Mouse (Mus musculus): ENCODE measurements around the gene Gpa33. TPM values are rescaled to one million over a fixed set of nuclear protein-coding genes. Genes with fewer than 3 reads are reported as not detected.
A peak's percentile ranks its signal among the peaks of the same experiment; 100 is the strongest.

Gene Gpa33
- total RNA-seq, 2 experiments from 2014 or later = not detected

- intact Hi-C loops (cut with DNase I) = loop anchor here (10.0 kb wide), 1 partner anchor 493 kb away; no protein-coding TSS in a partner anchor
- DNase-seq (ENCODE audit: low spot score in 2 of 2) = no peak
Measured at GRCm38 (mm10) chr1:166157712-166158111, 27.7 kb downstream of the Gpa33 start.

DNA sequence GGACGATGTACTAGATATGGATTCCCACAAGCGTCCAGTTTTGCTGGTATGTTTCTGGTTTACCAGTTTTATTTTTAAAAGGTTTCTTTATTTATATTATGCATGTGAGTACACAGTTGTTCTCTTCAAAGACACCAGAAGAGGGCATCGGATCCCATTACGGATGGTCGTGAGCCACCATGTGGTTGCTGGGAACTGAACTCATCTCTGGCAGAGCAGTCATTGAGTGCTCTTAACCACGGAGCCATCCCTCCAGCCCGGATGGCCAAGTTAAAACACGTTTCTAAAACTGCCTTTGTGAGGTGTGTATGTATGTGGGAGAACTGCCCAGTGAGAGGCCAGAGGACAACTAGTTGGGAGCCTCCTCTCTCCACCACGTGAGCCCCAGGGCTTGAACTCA, 28.6 kb downstream of the Gpa33 start:
- no peak for DNase-seq (ENCODE audit: low spot score in 2 of 2)
- intact Hi-C loops (cut with DNase I) = loop anchor here (10.0 kb wide), 1 partner anchor 494 kb away; no protein-coding TSS in a partner anchor

DNA sequence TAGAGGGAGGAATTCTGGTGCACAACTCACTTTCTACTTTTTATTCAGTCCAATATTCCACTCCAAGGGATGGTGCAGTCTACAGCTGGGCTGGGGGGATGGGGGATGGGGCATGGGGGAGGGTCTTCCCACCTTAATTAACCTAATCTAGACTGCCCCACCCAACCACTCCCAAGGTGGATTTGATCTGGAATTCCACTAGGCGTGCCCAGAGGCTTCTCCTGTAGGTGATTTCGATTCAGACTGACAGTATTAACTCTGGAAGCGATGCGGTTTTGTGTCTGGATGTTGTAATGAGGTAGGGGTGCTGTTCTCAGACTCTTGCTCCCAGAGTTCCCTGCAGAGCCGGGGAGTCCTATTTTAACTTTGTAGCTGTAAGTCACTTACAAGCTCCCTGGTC, 30.1 kb downstream of the Gpa33 start:
- DNase-seq (ENCODE audit: low spot score in 2 of 2) = no peak
- intact Hi-C loops (cut with DNase I) = loop anchor here (1.0 to 5.0 kb wide), 3 partner anchors 92 to 202 kb away; partner anchors contain the start of gene Ildr2

GRCm38 (mm10) chr1:166160569-166161445, 30.8 kb downstream of the Gpa33 start:
- intact Hi-C loops (cut with DNase I) = loop anchor here (1.0 to 5.0 kb wide), 3 partner anchors 91 to 201 kb away; partner anchors contain the start of gene Ildr2
- DNase-seq (ENCODE audit: low spot score in 2 of 2) = peak; percentile 71 to 76

DNA sequence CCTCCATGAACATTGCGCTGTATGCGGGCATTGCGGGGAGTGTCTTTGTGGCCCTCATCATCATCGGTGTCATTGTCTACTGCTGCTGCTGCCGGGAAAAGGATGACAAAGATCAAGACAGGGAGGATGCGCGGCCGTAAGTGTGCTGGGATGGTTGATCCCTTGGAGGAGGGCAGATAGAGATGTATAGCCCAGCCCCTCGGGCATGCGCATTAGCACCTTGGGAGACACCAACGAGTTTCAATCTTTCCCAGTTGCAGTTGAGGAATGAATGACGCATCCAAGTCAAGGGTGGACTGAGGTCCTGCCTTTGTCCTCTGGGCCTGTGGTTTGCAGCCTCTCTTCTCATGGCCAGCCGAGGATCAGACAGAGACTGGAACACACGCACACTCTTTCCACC, 34.5 kb downstream of the Gpa33 start:
- intact Hi-C loops (cut with DNase I) = loop anchor here (5.0 kb wide), 2 partner anchors 88 to 198 kb away; partner anchors contain the start of gene Ildr2
- DNase-seq (ENCODE audit: low spot score in 2 of 2) = no peak

- intact Hi-C loops (cut with DNase I) = no loop called here
- no peak for DNase-seq (ENCODE audit: low spot score in 2 of 2)
Measured at GRCm38 (mm10) chr1:166165159-166165558, 35.1 kb downstream of the Gpa33 start.

- no peak for DNase-seq (ENCODE audit: low spot score in 2 of 2)
- intact Hi-C loops (cut with DNase I) = no loop called here
Measured at GRCm38 (mm10) chr1:166167405-166167804, 37.4 kb downstream of the Gpa33 start.

GRCm38 (mm10) chr1:166168017-166168416, 38.0 kb downstream of the Gpa33 start:
- intact Hi-C loops (cut with DNase I) = no loop called here
- no peak for DNase-seq (ENCODE audit: low spot score in 2 of 2)

DNA sequence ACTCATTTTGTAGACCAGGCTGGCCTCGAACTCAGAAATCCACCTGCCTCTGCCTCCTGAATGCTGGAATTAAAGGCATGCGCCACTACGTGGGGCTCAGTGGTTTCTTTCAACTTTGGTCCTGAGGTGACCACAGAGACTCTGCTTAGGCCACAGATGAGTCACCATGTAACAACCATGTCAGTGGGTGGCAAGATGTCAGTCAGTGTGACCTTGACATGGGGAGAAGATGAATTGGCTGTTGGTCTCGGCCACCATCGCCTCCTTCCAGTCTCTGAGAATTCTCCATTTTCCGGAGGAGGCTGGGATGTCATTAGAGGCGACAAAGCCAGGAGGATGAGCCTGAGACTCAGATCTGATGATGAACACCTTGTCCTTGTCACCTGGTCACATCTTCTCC, 39.7 kb downstream of the Gpa33 start:
- no peak for DNase-seq (ENCODE audit: low spot score in 2 of 2)
- intact Hi-C loops (cut with DNase I) = no loop called here

DNA sequence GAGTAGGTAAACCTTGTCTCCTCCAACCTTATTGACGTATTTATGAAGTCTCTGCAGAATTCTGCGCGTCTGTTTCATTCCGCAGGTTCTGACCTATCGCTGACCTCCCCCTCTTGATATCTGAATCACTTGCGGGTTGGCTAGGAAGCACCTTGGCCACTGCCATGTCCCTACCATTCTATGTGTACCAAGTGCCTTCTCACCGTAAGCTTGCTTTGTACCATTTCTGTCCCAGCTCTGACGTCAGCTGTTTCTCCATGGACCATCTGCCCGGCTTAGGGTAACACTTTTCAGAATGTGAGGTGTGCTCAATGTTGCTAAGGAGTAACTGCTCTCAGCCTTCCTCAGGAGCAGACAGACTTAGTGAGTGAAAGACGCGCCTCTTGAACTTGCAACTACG, 40.8 kb downstream of the Gpa33 start:
- intact Hi-C loops (cut with DNase I) = no loop called here
- peak in 1 of 2 experiments; percentile 31 for DNase-seq (ENCODE audit: low spot score in 2 of 2)

- intact Hi-C loops (cut with DNase I) = no loop called here
- DNase-seq (ENCODE audit: low spot score in 2 of 2) = no peak
Measured at GRCm38 (mm10) chr1:166172992-166173391, 43.0 kb downstream of the Gpa33 start.

GRCm38 (mm10) chr1:166173621-166174020, 43.6 kb downstream of the Gpa33 start:
- DNase-seq (ENCODE audit: low spot score in 2 of 2) = no peak
- intact Hi-C loops (cut with DNase I) = no loop called here

DNA sequence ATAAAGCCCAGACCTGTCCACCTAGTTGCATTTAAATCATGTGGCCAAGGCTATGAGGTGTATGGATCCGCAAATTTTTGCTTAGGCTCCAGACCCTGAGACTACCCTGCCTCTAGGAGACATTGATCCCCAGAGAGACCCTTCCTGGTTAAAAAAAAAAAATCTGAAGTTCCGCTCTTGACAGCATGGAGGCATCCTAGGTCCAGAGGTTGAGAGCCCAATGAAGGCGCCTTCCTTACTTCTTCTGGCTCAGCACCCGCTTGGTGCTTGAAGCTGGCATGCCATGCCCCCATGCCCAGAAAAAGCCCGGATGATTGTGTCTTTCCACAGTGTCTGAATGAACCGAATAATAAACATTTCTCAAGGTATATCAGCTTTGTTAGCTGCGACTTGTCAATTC, 51.5 kb downstream of the Gpa33 start:
- DNase-seq (ENCODE audit: low spot score in 2 of 2) = no peak
- intact Hi-C loops (cut with DNase I) = loop anchor here (5.0 kb wide), 3 partner anchors 61 to 121 kb away; no protein-coding TSS in a partner anchor

DNA sequence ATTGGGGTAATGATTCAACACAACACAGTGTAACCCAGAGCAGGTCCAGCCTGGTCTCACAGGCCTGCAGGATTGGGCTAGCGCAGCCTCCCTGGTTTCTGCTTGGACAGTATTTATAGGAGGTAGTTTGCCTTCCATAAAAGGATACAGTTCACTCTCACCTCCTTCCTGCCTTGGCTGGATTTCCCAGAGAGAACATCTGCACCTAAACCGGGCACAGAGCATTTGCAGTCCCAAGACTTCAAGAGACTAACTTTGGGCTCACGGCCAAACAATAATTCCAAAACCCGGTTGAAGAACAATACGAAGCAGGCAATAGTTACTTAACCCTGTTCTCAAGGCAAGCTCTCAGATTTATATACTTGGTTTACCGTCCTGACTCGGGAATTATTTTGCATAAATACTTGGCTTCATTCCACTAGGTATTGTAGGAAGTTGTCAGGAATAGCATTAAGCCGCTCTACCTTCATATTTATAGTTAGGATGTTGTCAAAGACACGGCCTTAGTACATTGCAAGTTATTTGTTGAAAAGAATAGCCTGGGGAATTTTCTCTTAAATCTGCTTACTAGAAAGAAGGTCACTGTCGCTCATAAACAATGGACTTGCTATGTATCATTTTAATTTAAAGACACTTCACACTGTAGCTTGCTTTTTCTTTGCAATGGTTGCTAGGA, 53.1 kb downstream of the Gpa33 start:
- intact Hi-C loops (cut with DNase I) = loop anchor here (5.0 kb wide), 3 partner anchors 59 to 119 kb away; no protein-coding TSS in a partner anchor
- DNase-seq (ENCODE audit: low spot score in 2 of 2) = peak in 1 of 2 experiments; percentile 68

DNA sequence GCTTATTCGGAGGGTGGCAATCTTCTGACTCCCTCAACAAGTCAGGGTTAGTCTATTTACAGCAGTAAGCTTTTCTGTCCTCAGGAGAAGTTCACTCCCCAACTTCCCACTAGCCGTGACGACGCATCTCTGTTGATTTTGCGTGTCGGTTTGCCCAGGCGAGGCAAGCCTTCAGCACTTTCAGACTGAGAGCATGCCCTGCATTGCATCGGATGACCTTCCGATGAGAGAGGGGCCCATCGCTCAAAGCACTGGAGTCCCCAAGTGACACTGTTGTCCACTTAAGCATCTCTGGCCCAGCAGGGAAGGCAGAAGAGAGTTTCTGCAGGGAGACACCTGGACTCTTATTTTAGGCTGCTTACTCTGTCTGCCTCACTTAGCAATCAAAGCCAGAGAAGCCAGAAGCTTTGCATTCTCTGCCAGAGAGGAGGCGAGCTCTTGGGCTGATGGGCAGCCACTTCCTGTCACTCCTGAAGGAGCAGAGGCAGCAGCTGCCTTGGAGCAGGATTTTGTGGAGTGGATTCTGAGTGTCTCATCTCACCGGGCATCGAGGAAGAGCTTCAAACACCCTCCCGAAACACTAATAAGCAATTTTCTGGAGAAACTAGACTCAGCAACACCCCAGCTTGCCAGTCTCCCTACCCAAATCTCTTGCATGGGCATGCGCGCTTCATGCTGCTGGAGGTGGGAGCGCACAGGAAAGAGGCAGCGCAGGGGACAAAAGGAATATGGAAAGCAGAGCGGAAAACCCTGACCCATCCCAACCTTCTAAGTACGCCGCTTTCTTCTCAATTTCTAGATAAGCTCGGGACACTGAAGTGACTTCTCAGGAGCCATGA, 54.6 kb downstream of the Gpa33 start:
- intact Hi-C loops (cut with DNase I) = loop anchor here (5.0 kb wide), 3 partner anchors 58 to 118 kb away; no protein-coding TSS in a partner anchor
- DNase-seq (ENCODE audit: low spot score in 2 of 2) = peak in 1 of 2 experiments; percentile 65

GRCm38 (mm10) chr1:166185357-166185756, 55.3 kb downstream of the Gpa33 start:
- intact Hi-C loops (cut with DNase I) = no loop called here
- DNase-seq (ENCODE audit: low spot score in 2 of 2) = no peak

DNA sequence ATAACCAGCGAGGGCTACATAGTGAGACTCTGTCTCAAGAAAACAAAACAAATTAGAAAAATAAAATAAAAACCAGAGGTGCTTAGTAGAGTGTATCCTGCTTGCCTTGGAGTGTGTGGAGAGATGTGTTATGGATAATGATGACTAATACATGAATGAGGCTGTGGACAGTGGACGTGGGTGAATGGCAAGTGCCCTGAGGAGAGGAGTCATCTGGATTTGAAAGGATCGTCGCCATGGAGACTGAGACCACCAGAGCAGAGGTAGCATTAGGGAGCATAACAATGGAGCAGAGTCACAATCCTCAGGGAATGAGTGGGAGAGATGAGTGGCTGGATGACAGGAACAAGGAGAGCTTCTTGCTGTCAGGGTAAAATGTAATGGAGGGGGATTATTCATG, 59.8 kb downstream of the Gpa33 start:
- intact Hi-C loops (cut with DNase I) = no loop called here
- no peak for DNase-seq (ENCODE audit: low spot score in 2 of 2)

DNA sequence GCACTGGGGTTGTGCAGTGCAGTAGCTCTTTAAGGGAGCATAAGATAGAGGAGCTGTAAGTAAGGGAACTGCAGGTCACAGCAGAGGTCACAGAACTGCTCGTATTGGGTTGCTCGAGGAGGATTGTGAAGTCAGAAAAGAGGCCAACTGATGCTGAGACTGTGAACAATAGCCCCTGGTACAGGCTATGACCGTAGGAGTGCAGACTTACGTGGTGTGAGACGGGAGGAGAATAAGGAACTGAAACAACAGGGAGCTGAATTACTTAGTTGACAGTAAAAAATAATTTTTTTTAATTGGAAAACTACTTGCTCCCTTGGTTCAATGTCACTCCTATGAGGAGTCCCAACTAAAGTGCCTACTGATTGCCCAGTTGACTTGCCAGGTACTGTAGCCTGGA, 74.1 kb downstream of the Gpa33 start:
- no peak for DNase-seq (ENCODE audit: low spot score in 2 of 2)
- intact Hi-C loops (cut with DNase I) = no loop called here

DNA sequence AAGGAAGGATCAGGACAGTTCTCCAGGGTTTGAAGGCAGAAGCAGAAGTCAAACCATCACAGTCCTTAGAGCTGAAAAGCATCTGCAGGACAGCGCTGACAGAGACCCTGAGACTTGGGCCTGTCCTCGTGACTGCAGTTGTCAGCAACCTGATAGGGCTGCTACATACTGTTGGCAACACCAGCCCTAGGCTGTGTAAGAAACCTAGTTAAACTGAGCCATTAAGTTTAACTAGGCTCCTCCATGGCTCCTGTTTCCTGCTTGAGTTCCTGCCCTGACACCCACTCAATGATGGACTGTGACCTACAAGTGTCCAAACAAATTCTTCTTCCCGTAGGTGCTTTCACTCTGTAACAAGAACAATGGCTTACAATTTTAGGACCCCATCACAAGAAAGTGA, 75.1 kb downstream of the Gpa33 start:
- intact Hi-C loops (cut with DNase I) = no loop called here
- DNase-seq (ENCODE audit: low spot score in 2 of 2) = no peak

Data from left cerebral cortex, postnatal 25 days (tissue).